Mouse (Mus musculus) C2C12 (cell line): ENCODE data around the gene Slc35e1. TPM values are rescaled to one million over a fixed set of nuclear protein-coding genes. Genes with fewer than 3 reads are reported as not detected.

Experiments
- H3K27me3 ChIP-seq: one replicate; pipeline ENCODE4 v1.6.1; 2011; ENCODE audit not compliant: control insufficient read depth, insufficient read depth, insufficient read length
- H3K36me3 ChIP-seq: one replicate; pipeline ENCODE4 v1.6.1; 2011; ENCODE audit not compliant: control insufficient read depth, insufficient read depth
- H3K4me3 ChIP-seq: one replicate; pipeline ENCODE4 v1.5.1; 2011; ENCODE audit warnings: mild to moderate bottlenecking, control low read depth; ENCODE audit not compliant: poor library complexity, insufficient read depth, severe bottlenecking
- H3K79me2 ChIP-seq: one replicate; pipeline ENCODE4 v1.6.1; 2011; ENCODE audit not compliant: control insufficient read depth, insufficient read depth
- H3K79me3 ChIP-seq: one replicate; pipeline ENCODE4 v1.6.1; 2011; ENCODE audit warnings: low read depth, control low read depth
- H3ac ChIP-seq: one replicate; pipeline ENCODE3; 2011; ENCODE audit warnings: low read depth; ENCODE audit not compliant: control insufficient read depth, insufficient read length
- CEBPB ChIP-seq: IDR thresholded peaks from one replicate; pipeline ENCODE4 v1.6.1; 2011; ENCODE audit warnings: low read depth, mild to moderate bottlenecking, control low read depth, moderate library complexity
- CTCF ChIP-seq: IDR thresholded peaks from one replicate; pipeline ENCODE4 v1.5.1; 2011; ENCODE audit not compliant: control insufficient read depth, insufficient read depth, insufficient read length
- FOSL1 ChIP-seq: IDR thresholded peaks from one replicate; pipeline ENCODE4 v1.8.0; 2011; ENCODE audit warnings: mild to moderate bottlenecking, low read length; ENCODE audit not compliant: poor library complexity, insufficient read depth, severe bottlenecking
- MAX ChIP-seq: IDR thresholded peaks from one replicate; pipeline ENCODE4 v1.6.1; 2011; ENCODE audit warnings: mild to moderate bottlenecking, control low read depth
- MYOD1 ChIP-seq: IDR thresholded peaks from one replicate; pipeline ENCODE4 v1.6.1; 2011; ENCODE audit warnings: low read depth; ENCODE audit not compliant: control insufficient read depth, insufficient read length
- MYOG ChIP-seq: IDR thresholded peaks from one replicate; pipeline ENCODE4 v1.6.1; 2011; ENCODE audit not compliant: control insufficient read depth, insufficient read length; ENCODE audit errors: extremely low read depth
- USF1 ChIP-seq: IDR thresholded peaks from one replicate; pipeline ENCODE4 v1.6.1; 2011; ENCODE audit warnings: low read depth, mild to moderate bottlenecking, control low read depth, moderate library complexity
- polyA plus RNA-seq: library from polyadenylated mRNA; unstranded; fragments of >200 nt; fragmentation: generic; extraction: Trizol; gene quantifications from one replicate; pipeline ENCODE4 v1.2.1, GENCODE M21; 2012; ENCODE audit warnings: missing spikeins

Slc35e1 gene
- polyA plus RNA-seq, 1 experiment: 27.5 TPM

DNA sequence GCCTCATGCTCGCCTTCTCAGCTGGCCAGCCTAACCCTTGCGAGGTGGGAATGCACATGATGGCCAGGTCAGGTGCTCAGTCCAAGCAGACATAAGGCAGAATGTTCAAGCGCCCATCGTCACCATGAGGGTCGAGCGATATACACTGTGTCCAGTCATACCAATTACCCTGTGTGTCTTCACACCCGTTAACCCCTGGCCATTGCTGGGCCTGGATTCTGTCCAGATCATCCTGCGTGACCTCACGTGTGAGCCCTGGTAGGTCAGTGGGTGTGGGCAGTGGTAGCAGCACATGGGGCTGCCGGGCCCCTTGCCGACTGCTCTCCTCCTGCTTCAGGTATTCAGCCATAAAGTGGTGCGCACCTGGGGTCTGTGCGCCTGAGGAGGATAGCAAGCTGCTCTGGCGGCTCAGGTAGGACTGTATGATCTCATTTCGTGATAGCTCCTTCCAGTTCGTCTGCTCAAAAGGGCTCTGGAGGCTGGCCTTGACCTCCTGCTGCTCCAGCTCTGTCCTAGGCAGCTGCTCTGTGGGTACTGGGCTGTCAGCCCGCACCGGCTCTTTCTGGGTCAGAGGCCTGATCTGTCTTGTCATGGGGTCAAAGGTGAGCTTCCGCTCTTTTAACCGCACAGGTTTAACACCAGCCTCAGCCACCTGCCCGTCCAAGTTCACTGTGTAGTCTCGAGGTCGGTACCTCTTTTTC, 3.1 kb upstream of the Slc35e1 start:
- Histone ChIP-seq H3K4me3 (no peak overlapping the region), H3K27me3 (no peaks in the 10 kb centered on the region), H3ac (no peak overlapping the region), H3K79me2 (peaks cover 94% of the 10 kb centered on the region), H3K79me3 (peaks cover 48% of the 10 kb centered on the region), H3K36me3 (peaks cover 26% of the 10 kb centered on the region)
- TF ChIP-seq FOSL1 (no peak), CTCF (no peak), MYOG (no peak), MYOD1 (no peak), USF1 (no peak), CEBPB (no peak), MAX (no peak)

DNA sequence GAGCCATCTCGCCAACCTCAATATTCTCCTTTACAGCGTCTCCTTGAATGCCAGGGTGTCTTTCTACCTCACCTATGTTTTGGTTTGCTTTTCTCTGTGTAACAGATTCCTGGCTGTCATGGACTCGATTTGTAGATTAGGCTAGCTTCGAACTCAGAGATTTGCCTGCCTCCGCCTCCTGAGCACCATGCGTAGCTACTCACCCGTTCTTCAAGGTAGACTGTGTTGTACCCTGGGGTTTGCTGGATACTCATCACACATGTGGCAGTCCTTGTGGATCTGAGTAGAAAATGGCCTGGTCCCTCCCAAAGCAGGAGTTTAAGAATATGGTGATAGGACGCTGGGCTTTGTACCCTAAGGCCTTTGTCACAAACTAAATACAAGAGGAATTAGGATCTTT, 967 bp upstream of the Slc35e1 start:
- Histone ChIP-seq H3K36me3 (peaks cover 41% of the 10 kb centered on the region), H3K79me3 (peaks cover 35% of the 10 kb centered on the region), H3K4me3 (peak overlapping the region; percentile 66), H3K79me2 (peaks cover 93% of the 10 kb centered on the region), H3ac (peak overlapping the region; percentile 67), H3K27me3 (no peaks in the 10 kb centered on the region)
- no peak for TF ChIP-seq MYOD1
- TF ChIP-seq USF1: no peak
- TF ChIP-seq FOSL1: no peak
- TF ChIP-seq MYOG: no peak
- TF ChIP-seq MAX: no peak
- TF ChIP-seq CTCF: no peak
- TF ChIP-seq CEBPB: no peak

DNA sequence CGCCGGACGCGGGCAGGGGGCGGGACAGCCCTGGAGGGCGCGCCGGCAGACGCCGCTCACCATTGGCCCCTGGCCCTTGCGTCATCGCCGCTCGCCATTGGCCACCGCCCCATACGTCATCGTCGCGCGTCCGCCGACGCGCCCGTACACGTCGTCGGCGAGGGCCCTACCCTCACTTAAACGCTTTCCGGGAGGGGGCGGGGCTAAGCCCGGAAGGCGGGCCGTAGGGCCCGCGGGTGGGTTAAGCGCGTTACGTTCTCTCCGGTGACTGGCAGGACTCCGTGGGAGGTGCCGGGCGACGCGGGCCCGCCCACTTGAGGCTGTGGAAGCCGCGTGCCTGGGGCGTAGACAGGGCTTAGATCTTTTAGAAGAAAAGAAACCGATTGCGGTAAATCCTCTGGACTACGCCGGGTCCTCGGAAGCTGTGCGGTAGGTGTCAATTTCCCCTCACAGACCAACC, 238 bp upstream of the Slc35e1 start:
- no peaks in the 10 kb centered on the region for H3K27me3 ChIP-seq
- H3ac ChIP-seq: peak overlapping the region; percentile 68
- H3K79me3 ChIP-seq: peaks cover 35% of the 10 kb centered on the region
- peaks cover 48% of the 10 kb centered on the region for H3K36me3 ChIP-seq
- H3K79me2 ChIP-seq: peaks cover 86% of the 10 kb centered on the region
- TF ChIP-seq MAX (peak; percentile 65), MYOD1 (no peak), MYOG (no peak)
- peak overlapping the region; percentile 66 for H3K4me3 ChIP-seq

DNA sequence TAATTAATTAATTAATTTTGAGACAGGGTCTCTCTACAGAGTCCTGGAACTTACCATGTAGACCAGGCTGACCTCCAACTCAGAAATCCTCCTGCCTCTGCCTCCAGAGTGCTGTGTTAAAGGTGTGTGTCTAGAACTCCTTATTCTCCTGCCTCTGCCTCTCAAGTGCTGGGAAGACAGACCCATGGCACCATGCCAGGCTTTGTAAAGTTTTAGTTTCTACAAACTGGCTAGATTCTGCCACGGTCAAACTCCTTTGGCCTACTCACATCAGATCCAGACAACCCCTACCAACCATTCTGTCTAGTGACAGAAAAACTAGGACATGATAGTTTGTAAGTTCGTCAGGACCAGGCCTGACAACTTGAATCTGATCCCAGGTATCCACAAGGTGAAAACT, 1.4 kb downstream of the Slc35e1 start:
- Histone ChIP-seq H3K79me2 (peaks cover 70% of the 10 kb centered on the region), H3K36me3 (peaks cover 53% of the 10 kb centered on the region), H3ac (no peak overlapping the region), H3K79me3 (peaks cover 27% of the 10 kb centered on the region), H3K27me3 (no peaks in the 10 kb centered on the region), H3K4me3 (no peak overlapping the region)
- TF ChIP-seq CEBPB (no peak), MYOG (no peak)

DNA sequence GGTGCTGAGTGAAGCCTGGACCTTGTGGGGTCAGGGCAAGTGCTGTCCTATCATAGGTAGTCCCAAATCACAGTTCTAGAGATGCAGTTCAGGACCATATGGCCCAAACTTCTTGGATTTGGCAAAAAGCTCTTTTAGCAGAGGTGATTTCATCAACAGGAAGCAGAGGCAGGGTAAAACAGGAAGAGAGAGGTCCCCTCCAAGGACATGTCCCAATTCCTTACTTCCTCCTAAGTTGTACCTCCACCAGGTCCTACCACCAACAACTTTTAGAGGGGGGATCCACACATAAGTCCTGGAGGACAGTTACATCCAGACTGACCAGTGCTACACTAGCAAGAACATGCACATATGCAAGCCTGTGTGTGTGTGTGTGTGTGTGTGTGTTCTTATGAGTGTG, 5.4 kb downstream of the Slc35e1 start:
- Histone ChIP-seq H3K79me2 (peaks cover 35% of the 10 kb centered on the region), H3K4me3 (no peak overlapping the region), H3ac (no peak overlapping the region), H3K79me3 (peaks cover 14% of the 10 kb centered on the region), H3K36me3 (peaks cover 43% of the 10 kb centered on the region), H3K27me3 (no peaks in the 10 kb centered on the region)
- TF ChIP-seq MAX (no peak), MYOG (no peak), USF1 (no peak), CEBPB (no peak), FOSL1 (no peak)

DNA sequence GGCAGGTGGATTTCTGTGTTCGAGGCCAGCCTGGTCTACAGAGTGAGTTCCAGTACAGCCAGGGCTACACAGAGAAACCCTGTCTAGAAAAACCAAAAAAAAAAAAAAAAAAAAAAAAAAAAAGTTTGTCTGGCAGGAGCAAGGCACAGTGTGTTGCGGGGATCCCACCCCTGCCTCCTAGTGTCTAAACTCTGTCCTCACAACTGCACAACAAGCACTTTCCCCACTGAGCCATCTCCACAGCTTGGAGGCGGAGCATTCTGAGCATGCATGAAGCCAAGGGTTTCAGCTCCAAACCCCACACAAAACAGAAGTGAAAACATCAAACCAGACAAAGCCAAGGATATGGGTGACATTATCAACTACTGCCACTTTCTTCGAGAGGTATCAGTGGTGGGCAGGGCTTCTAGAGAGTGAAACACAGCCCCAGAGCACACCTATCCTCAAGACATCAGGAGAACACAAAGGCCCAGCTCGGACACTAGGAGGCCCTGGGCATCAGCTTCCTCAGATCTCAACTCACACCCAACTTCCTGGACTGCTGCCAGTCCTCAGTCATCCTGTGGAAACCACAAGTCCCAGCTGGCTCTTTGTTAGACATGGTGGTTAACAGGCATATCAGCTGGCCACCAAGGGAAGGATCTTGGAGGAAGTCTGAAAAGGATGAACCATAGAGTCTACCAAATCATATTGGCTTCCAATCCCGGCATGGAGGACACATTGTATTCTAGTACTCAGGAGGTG, 6.8 kb downstream of the Slc35e1 start:
- no peak overlapping the region for H3ac ChIP-seq
- TF ChIP-seq MAX (no peak), CTCF (no peak), MYOD1 (no peak), MYOG (no peak), FOSL1 (no peak), USF1 (no peak), CEBPB (no peak)
- no peaks in the 10 kb centered on the region for H3K27me3 ChIP-seq
- peaks cover 8% of the 10 kb centered on the region for H3K79me3 ChIP-seq
- no peak overlapping the region for H3K4me3 ChIP-seq
- peaks cover 42% of the 10 kb centered on the region for H3K36me3 ChIP-seq
- H3K79me2 ChIP-seq: peaks cover 22% of the 10 kb centered on the region
